Mouse (Mus musculus) C2C12 (cell line): ENCODE results near the gene Exoc4.

Experiments used
- CTCF ChIP-seq: IDR thresholded peaks from one replicate; pipeline ENCODE4 v1.5.1; 2011; ENCODE audit not compliant: control insufficient read depth, insufficient read depth, insufficient read length
- FOSL1 ChIP-seq: IDR thresholded peaks from one replicate; pipeline ENCODE4 v1.8.0; 2011; ENCODE audit warnings: mild to moderate bottlenecking, low read length; ENCODE audit not compliant: poor library complexity, insufficient read depth, severe bottlenecking
- MAX ChIP-seq: IDR thresholded peaks from one replicate; pipeline ENCODE4 v1.6.1; 2011; ENCODE audit warnings: mild to moderate bottlenecking, control low read depth

- no peak for TF ChIP-seq CTCF
- TF ChIP-seq FOSL1: no peak
- TF ChIP-seq MAX: no peak
Observed at GRCm38 (mm10) chr6:33738857-33739291, 490.0 kb downstream of the Exoc4 start.
